Mouse (Mus musculus) forebrain, embryonic 15.5 days (tissue): Measurements from ENCODE around the gene 1700069L16Rik. TPM values are rescaled to one million over a fixed set of nuclear protein-coding genes. Genes with fewer than 3 reads are reported as not detected.

Experiments
- ATAC-seq: fragments of 200-750 bp; cut with Nextera tagmentation; replicated peaks from 2 replicates; pipeline ENCODE4 v1.8.0; 2017; ENCODE audit warnings: mild to moderate bottlenecking, moderate TSS enrichment, moderate library complexity
- H3K27ac ChIP-seq: fragments of 300-500 bp; sonication (generic); replicated peaks from 2 replicates; pipeline ENCODE4 v1.5.1; 2015; ENCODE audit warnings: mild to moderate bottlenecking, inconsistent platforms
- H3K27me3 ChIP-seq: fragments of 300-500 bp; sonication (generic); 2 replicates; pipeline ENCODE4 v1.6.1; 2015; ENCODE audit warnings: inconsistent platforms
- H3K36me3 ChIP-seq: fragments of 300-500 bp; sonication (generic); 2 replicates; pipeline ENCODE4 v1.6.1; 2015; ENCODE audit warnings: mild to moderate bottlenecking, inconsistent platforms
- H3K4me1 ChIP-seq: fragments of 300-500 bp; sonication (generic); 2 replicates; pipeline ENCODE4 v1.6.1; 2015; ENCODE audit warnings: inconsistent platforms
- H3K4me2 ChIP-seq: fragments of 300-500 bp; sonication (generic); replicated peaks from 2 replicates; pipeline ENCODE4 v1.6.1; 2015; ENCODE audit warnings: mild to moderate bottlenecking, inconsistent platforms
- H3K4me3 ChIP-seq: fragments of 300-500 bp; sonication (generic); 2 replicates; pipeline ENCODE4 v1.5.1; 2015; ENCODE audit warnings: mild to moderate bottlenecking, inconsistent platforms
- H3K9ac ChIP-seq: fragments of 300-500 bp; sonication (generic); replicated peaks from 2 replicates; pipeline ENCODE4 v1.6.1; 2015; ENCODE audit warnings: mild to moderate bottlenecking, inconsistent platforms
- H3K9me3 ChIP-seq: fragments of 300-500 bp; sonication (generic); 2 replicates; pipeline ENCODE4 v1.6.1; 2016; ENCODE audit warnings: inconsistent platforms
- WGBS: fragments of 180-500 bp; shearing (Covaris S2); methylation state at CpG from one replicate; pipeline ENCODE4 v1.1.7; 2015; ENCODE audit warnings: mixed read lengths; 5-methylcytosine and 5-hydroxymethylcytosine counted together
- polyA plus RNA-seq: library from polyadenylated mRNA; unstranded; fragments of >200 nt; fragmentation: Nextera tagmentation; extraction: Ambion mirVana; gene quantifications from 2 replicates; pipeline ENCODE4 v1.2.1, GENCODE M21; 2015

1700069L16Rik gene
- polyA plus RNA-seq, 1 experiment from 2014 or later = not detected

DNA sequence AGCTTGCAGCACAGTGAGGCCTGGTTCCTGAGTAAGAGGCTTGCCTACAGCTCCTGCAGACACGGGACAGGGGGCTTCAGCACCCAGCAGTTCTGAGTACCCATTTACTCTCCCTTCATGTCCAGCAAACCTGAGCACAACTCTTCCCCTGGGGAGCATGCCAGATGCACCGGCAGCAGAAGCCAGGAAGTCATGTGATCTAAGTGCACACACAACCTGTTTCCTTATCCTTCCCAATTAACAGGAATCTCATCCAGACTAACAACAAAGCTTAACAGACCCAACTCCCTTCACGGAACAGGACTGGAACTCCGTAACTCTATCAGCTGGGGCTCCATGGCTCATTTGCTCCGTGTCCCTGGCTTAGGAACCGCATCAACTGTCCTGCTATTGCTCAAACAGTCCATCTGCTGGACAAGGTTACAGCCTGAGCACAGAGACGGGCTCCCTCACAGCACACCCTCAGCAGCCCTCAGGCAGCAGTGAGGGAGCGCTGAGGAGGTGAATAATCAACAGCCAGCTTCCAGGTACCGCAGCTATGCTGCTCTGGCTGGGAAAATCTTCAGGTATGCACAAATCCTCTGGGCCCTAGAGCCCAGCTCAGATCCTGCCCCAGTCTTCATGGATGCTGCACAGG, 27.1 kb upstream of the 1700069L16Rik start:
- Histone ChIP-seq H3K27me3 (no peaks in the 10 kb centered on the region), H3K27ac (no peak overlapping the region), H3K4me2 (no peak overlapping the region), H3K4me1 (no peaks in the 10 kb centered on the region), H3K4me3 (no peak overlapping the region), H3K9me3 (no peaks in the 10 kb centered on the region), H3K36me3 (peaks cover 96% of the 10 kb centered on the region), H3K9ac (no peak overlapping the region)
- WGBS = 90% methylated on average over 9 of the region's 9 CpGs
- no peak for ATAC-seq

GRCm38 (mm10) chr5:113748556-113749331, 24.2 kb upstream of the 1700069L16Rik start:
- H3K27ac ChIP-seq = no peak overlapping the region
- H3K4me3 ChIP-seq = no peak overlapping the region
- H3K27me3 ChIP-seq = no peaks in the 10 kb centered on the region
- H3K9ac ChIP-seq = no peak overlapping the region
- H3K36me3 ChIP-seq = peaks cover 98% of the 10 kb centered on the region
- H3K4me1 ChIP-seq = no peaks in the 10 kb centered on the region
- ATAC-seq = no peak
- no peak overlapping the region for H3K4me2 ChIP-seq
- WGBS = 93% methylated on average over 13 of the region's 13 CpGs
- no peaks in the 10 kb centered on the region for H3K9me3 ChIP-seq

DNA sequence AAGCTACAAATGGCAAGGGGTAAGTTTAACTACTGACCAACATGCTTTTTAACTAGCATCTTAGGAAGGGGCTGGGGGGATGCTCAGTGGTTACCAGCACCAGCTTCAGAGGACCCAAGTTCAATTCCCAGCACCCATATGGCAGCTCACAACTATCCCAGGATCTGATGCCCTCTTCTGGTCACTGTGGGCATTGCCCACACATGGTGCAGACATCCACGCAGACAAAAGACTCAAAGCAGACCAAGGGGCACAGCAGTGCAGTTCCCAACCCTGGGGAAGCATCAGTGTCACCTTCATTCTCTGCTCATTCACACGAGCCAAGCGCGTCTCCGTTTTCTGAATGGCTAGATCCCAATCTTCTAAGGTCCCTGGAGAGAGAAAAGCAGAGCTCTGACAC, 23.1 kb upstream of the 1700069L16Rik start:
- Histone ChIP-seq H3K36me3 (peaks cover 98% of the 10 kb centered on the region), H3K4me3 (no peak overlapping the region), H3K9ac (no peak overlapping the region), H3K27me3 (no peaks in the 10 kb centered on the region), H3K9me3 (no peaks in the 10 kb centered on the region), H3K27ac (no peak overlapping the region), H3K4me2 (no peak overlapping the region), H3K4me1 (no peaks in the 10 kb centered on the region)
- ATAC-seq = no peak
- WGBS = 99% methylated on average over 5 of the region's 5 CpGs

- H3K27me3 ChIP-seq = no peaks in the 10 kb centered on the region
- no peak overlapping the region for H3K27ac ChIP-seq
- no peak overlapping the region for H3K4me2 ChIP-seq
- peaks cover 23% of the 10 kb centered on the region for H3K4me1 ChIP-seq
- ATAC-seq = no peak
- no peak overlapping the region for H3K9ac ChIP-seq
- peaks cover 46% of the 10 kb centered on the region for H3K36me3 ChIP-seq
- WGBS = 91% methylated on average over 11 of the region's 11 CpGs
- H3K4me3 ChIP-seq = no peak overlapping the region
- H3K9me3 ChIP-seq = no peaks in the 10 kb centered on the region
Measured at GRCm38 (mm10) chr5:113737607-113738237, 13.2 kb upstream of the 1700069L16Rik start.

- 44% methylated on average over 15 of the region's 15 CpGs for WGBS
- H3K27me3 ChIP-seq = no peaks in the 10 kb centered on the region
- H3K9me3 ChIP-seq = no peaks in the 10 kb centered on the region
- H3K4me1 ChIP-seq = peaks cover 23% of the 10 kb centered on the region
- H3K27ac ChIP-seq = peak overlapping the region; percentile 99; the same call in 1 of the 2 replicates
- H3K4me2 ChIP-seq = peak overlapping the region; percentile 83
- H3K4me3 ChIP-seq = peak overlapping the region; percentile 87
- H3K36me3 ChIP-seq = peaks cover 35% of the 10 kb centered on the region
- ATAC-seq = no peak
- H3K9ac ChIP-seq = peak overlapping the region; percentile 65
Measured at GRCm38 (mm10) chr5:113736522-113737164, 12.1 kb upstream of the 1700069L16Rik start.

GRCm38 (mm10) chr5:113736113-113736502, 11.5 kb upstream of the 1700069L16Rik start:
- H3K27me3 ChIP-seq = no peaks in the 10 kb centered on the region
- H3K27ac ChIP-seq = peak overlapping the region; percentile 99
- ATAC-seq = no peak; the same call in none of the 2 replicates
- peaks cover 23% of the 10 kb centered on the region for H3K4me1 ChIP-seq
- no peaks in the 10 kb centered on the region for H3K9me3 ChIP-seq
- H3K4me2 ChIP-seq = peak overlapping the region; percentile 83
- peak overlapping the region; percentile 65 for H3K9ac ChIP-seq
- peak overlapping the region; percentile 87 for H3K4me3 ChIP-seq
- H3K36me3 ChIP-seq = peaks cover 30% of the 10 kb centered on the region
- 7% methylated on average over 9 of the region's 10 CpGs for WGBS

DNA sequence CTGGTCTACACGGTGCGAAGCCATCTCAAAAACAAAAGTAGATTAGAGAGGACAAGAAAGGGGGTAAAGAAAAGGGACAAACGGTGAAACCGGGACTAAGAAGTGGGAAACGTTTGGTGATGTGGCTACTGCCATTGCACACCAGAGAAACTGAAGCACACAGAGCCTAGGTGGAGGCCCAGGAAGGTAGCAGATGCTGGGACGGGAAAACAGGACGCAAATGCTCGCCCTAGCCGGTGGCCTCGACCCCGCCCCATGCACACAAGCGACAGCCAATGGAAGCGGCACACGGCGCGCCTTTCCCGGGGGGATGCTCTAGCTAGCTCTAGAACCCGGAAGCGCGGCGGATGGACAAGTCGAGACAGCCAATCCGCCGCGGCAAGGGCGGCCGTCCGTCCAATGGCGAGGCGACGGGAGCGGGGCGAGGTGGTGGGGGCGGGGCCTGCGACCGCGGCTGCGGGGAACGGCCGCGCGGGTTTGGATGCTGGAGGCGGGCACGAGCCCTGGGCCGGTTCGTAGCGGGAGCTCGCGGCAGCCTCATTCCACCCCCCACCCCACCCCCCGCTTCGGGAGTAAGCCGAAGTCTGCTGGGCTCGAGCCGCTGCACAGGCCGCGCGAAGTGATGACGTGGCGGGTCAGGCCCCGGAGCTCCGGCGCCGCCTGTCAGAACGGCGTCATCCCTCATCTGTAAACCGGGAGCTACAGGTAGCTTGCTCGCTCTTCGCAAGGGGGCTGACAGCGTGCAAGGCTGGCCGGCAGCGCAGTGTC, 11.0 kb upstream of the 1700069L16Rik start, which contains the start of gene Ficd:
Gene Ficd, plus strand, starts transcription at position 459 of the 768 bp plus-strand sequence.
- Histone ChIP-seq H3K27ac (peak within 1 kb of the TSS; percentile 99), H3K36me3 (peaks cover 24% of the 10 kb centered on the region), H3K4me2 (peak within 1 kb of the TSS; percentile 83), H3K27me3 (no peaks in the 10 kb centered on the region), H3K9ac (peak within 1 kb of the TSS; percentile 65), H3K4me3 (peak within 1 kb of the TSS; percentile 87), H3K9me3 (no peaks in the 10 kb centered on the region), H3K4me1 (peaks cover 25% of the 10 kb centered on the region)
- under 1% methylated on average over 70 of the region's 71 CpGs for WGBS
- ATAC-seq = peak; percentile 97

- Histone ChIP-seq H3K4me1 (peaks cover 25% of the 10 kb centered on the region), H3K9me3 (no peaks in the 10 kb centered on the region), H3K27me3 (no peaks in the 10 kb centered on the region), H3K36me3 (peaks cover 21% of the 10 kb centered on the region), H3K4me3 (peak overlapping the region; percentile 87), H3K4me2 (peak overlapping the region; percentile 83), H3K27ac (peak overlapping the region; percentile 99), H3K9ac (peak overlapping the region; percentile 65)
- WGBS = 35% methylated on average over 7 of the region's 7 CpGs
- ATAC-seq = peak; percentile 42; the same call in 1 of the 2 replicates
Measured at GRCm38 (mm10) chr5:113735023-113735344, 10.4 kb upstream of the 1700069L16Rik start.

DNA sequence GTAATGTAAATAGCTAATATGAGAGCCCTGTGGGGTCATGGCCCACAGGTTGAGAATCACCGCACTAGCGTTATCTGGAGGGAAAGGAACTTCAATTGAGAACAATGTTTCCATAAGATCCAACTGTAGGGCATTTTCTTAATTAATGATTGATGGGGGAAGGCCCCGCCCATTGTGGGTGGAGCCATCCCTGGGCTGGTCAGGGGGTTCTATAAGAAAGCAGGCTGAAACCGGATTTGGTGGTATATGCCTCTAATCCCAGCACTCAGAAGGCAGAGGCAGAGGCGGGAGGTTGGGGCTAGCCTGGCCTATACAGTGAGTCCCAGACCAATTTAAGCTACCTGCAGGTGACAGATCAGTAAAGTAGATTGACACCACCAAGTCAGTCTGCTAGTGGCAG, 9.8 kb upstream of the 1700069L16Rik start:
- H3K27me3 ChIP-seq = no peaks in the 10 kb centered on the region
- ATAC-seq = no peak
- no peak overlapping the region for H3K27ac ChIP-seq
- H3K9ac ChIP-seq = no peak overlapping the region
- no peaks in the 10 kb centered on the region for H3K9me3 ChIP-seq
- peaks cover 25% of the 10 kb centered on the region for H3K4me1 ChIP-seq
- WGBS = 64% methylated on average over 5 of the region's 5 CpGs
- H3K4me3 ChIP-seq = no peak overlapping the region
- H3K36me3 ChIP-seq = peaks cover 15% of the 10 kb centered on the region
- H3K4me2 ChIP-seq = no peak overlapping the region

GRCm38 (mm10) chr5:113732182-113732581, 7.6 kb upstream of the 1700069L16Rik start:
- Histone ChIP-seq H3K4me1 (peaks cover 22% of the 10 kb centered on the region), H3K4me2 (no peak overlapping the region), H3K4me3 (no peak overlapping the region), H3K27ac (no peak overlapping the region), H3K9ac (no peak overlapping the region), H3K36me3 (no peaks in the 10 kb centered on the region), H3K9me3 (no peaks in the 10 kb centered on the region), H3K27me3 (no peaks in the 10 kb centered on the region)
- ATAC-seq = no peak
- WGBS = 26% methylated on average over 6 of the region's 6 CpGs

- WGBS = 87% methylated on average over 7 of the region's 7 CpGs
- H3K4me1 ChIP-seq = peaks cover 12% of the 10 kb centered on the region
- no peaks in the 10 kb centered on the region for H3K9me3 ChIP-seq
- H3K27ac ChIP-seq = 0 out of 2 replicates have a peak overlapping the region, but pooled peaks have one; percentile 27
- no peaks in the 10 kb centered on the region for H3K27me3 ChIP-seq
- H3K9ac ChIP-seq = no peak overlapping the region
- ATAC-seq = no peak
- H3K4me2 ChIP-seq = no peak overlapping the region
- no peak overlapping the region for H3K4me3 ChIP-seq
- no peaks in the 10 kb centered on the region for H3K36me3 ChIP-seq
Measured at GRCm38 (mm10) chr5:113731174-113731573, 6.6 kb upstream of the 1700069L16Rik start.
